Mouse (Mus musculus) myocyte (in vitro differentiated cells): ENCODE measurements around the gene Krt33b. TPM values are rescaled to one million over a fixed set of nuclear protein-coding genes. Genes with fewer than 3 reads are reported as not detected.

Source experiments
- H3K27me3 ChIP-seq: one replicate; pipeline ENCODE4 v1.6.1; 2011; ENCODE audit not compliant: control insufficient read depth, insufficient read depth, insufficient read length
- H3K36me3 ChIP-seq: one replicate; pipeline ENCODE4 v1.6.1; 2011; ENCODE audit not compliant: control insufficient read depth, insufficient read depth
- H3K4me2 ChIP-seq: one replicate; pipeline ENCODE4 v1.6.1; 2011; ENCODE audit warnings: low read depth, control low read depth
- H3K4me3 ChIP-seq: one replicate; pipeline ENCODE4 v1.5.1; 2011; ENCODE audit warnings: mild to moderate bottlenecking, control low read depth, moderate library complexity
- H3K79me2 ChIP-seq: one replicate; pipeline ENCODE4 v1.6.1; 2011; ENCODE audit not compliant: control insufficient read depth, insufficient read depth
- H3ac ChIP-seq: one replicate; pipeline ENCODE4 v1.6.1; 2011; ENCODE audit not compliant: control insufficient read depth, insufficient read length
- CEBPB ChIP-seq: IDR thresholded peaks from 2 replicates; pipeline ENCODE4 v1.6.1; 2011; ENCODE audit warnings: mild to moderate bottlenecking, moderate library complexity; ENCODE audit not compliant: poor library complexity, insufficient read depth, severe bottlenecking
- E2F4 ChIP-seq: IDR thresholded peaks from one replicate; pipeline ENCODE4 v1.6.1; 2011; ENCODE audit warnings: mild to moderate bottlenecking, control low read depth, moderate library complexity; ENCODE audit not compliant: insufficient read depth
- MAX ChIP-seq: IDR thresholded peaks from one replicate; pipeline ENCODE4 v1.6.1; 2011; ENCODE audit warnings: low read depth, mild to moderate bottlenecking, control low read depth
- MYOD1 ChIP-seq, 3 experiments: IDR thresholded peaks; one replicate each; pipeline ENCODE4 v1.6.1; 2011; ENCODE audit warnings: control low read depth in 2 of 3, low read depth in 2 of 3, mild to moderate bottlenecking in 2 of 3, moderate library complexity in 1 of 3; ENCODE audit not compliant: insufficient read length in 2 of 3, control insufficient read depth in 1 of 3
- MYOG ChIP-seq, 3 experiments: IDR thresholded peaks; one replicate each; pipeline ENCODE4 v1.6.1; 2011; ENCODE audit warnings: control low read depth in 2 of 3, low read depth in 2 of 3, mild to moderate bottlenecking in 2 of 3; ENCODE audit not compliant: insufficient read length in 2 of 3, control insufficient read depth in 1 of 3, insufficient read depth in 1 of 3
- POLR2A ChIP-seq: IDR thresholded peaks from one replicate; pipeline ENCODE4 v1.6.1; 2011; ENCODE audit warnings: low read depth, mild to moderate bottlenecking, control low read depth, moderate library complexity; ENCODE audit not compliant: insufficient read length
- POLR2AphosphoS2 ChIP-seq: IDR thresholded peaks from one replicate; pipeline ENCODE4 v1.6.1; 2011; ENCODE audit warnings: low read depth, control low read depth; ENCODE audit not compliant: insufficient read length
- REST ChIP-seq: IDR thresholded peaks from one replicate; pipeline ENCODE4 v1.6.1; 2011; ENCODE audit warnings: mild to moderate bottlenecking, control low read depth, moderate library complexity; ENCODE audit not compliant: insufficient read depth, insufficient read length
- SRF ChIP-seq: IDR thresholded peaks from one replicate; pipeline ENCODE4 v1.6.1; 2011; ENCODE audit warnings: low read depth; ENCODE audit not compliant: control insufficient read depth, insufficient read length
- TCF12 ChIP-seq: IDR thresholded peaks from one replicate; pipeline ENCODE4 v1.6.1; 2011; ENCODE audit warnings: mild to moderate bottlenecking, control low read depth; ENCODE audit not compliant: poor library complexity, insufficient read depth, severe bottlenecking
- TCF3 ChIP-seq: IDR thresholded peaks from one replicate; pipeline ENCODE4 v1.6.1; 2011; ENCODE audit warnings: low read depth, control low read depth; ENCODE audit not compliant: insufficient read length
- USF1 ChIP-seq: IDR thresholded peaks from one replicate; pipeline ENCODE4 v1.6.1; 2011; ENCODE audit warnings: low read depth, mild to moderate bottlenecking, control low read depth, moderate library complexity
- polyA plus RNA-seq: library from polyadenylated mRNA; unstranded; fragments of >200 nt; fragmentation: generic; extraction: Trizol; gene quantifications from one replicate; pipeline ENCODE4 v1.2.1, GENCODE M21; 2012; ENCODE audit warnings: missing spikeins

The Krt33b gene
- polyA plus RNA-seq, 1 experiment, result 0.06 TPM

GRCm38 (mm10) chr11:100058875-100059274 is 29.2 kb upstream of the Krt33b start:
- Histone ChIP-seq H3ac (no peak overlapping the region), H3K4me3 (no peak overlapping the region), H3K27me3 (no peaks in the 10 kb centered on the region), H3K79me2 (no peaks in the 10 kb centered on the region), H3K36me3 (no peaks in the 10 kb centered on the region), H3K4me2 (no peak overlapping the region)
- TF ChIP-seq MAX (no peak), POLR2A (no peak), CEBPB (no peak), TCF12 (no peak), POLR2AphosphoS2 (no peak), MYOD1 (IDR thresholded peaks at IDR 0.05; ENCODE audit: control insufficient read depth in 1 of 3, insufficient read length in 2 of 3, low read depth in 2 of 3) (no peak)

GRCm38 (mm10) chr11:100055686-100056655 is 26.3 kb upstream of the Krt33b start:
- TF ChIP-seq MYOG (IDR thresholded peaks at IDR 0.05; ENCODE audit: control insufficient read depth in 1 of 3, insufficient read depth in 1 of 3, insufficient read length in 2 of 3, low read depth in 2 of 3) (peak; percentile 40 to 91 (median 88)), REST (no peak), USF1 (no peak), POLR2A (no peak), TCF12 (peak; percentile 65), TCF3 (no peak), SRF (peak; percentile 82), MYOD1 (IDR thresholded peaks at IDR 0.05; ENCODE audit: control insufficient read depth in 1 of 3, insufficient read length in 2 of 3, low read depth in 2 of 3) (peak; percentile 14 to 86 (median 71))
- Histone ChIP-seq H3K36me3 (no peaks in the 10 kb centered on the region), H3K4me3 (no peak overlapping the region)

GRCm38 (mm10) chr11:100050451-100050850 is 20.8 kb upstream of the Krt33b start, which contains the start of gene Krt31:
Gene Krt31 (minus strand): TSS chr11:100050551.
- H3K36me3 ChIP-seq, result no peaks in the 10 kb centered on the region
- no peaks in the 10 kb centered on the region for H3K27me3 ChIP-seq
- no peak within 1 kb of the TSS for H3K4me2 ChIP-seq
- no peak within 1 kb of the TSS for H3ac ChIP-seq
- TF ChIP-seq USF1 (no peak), CEBPB (no peak), MAX (no peak), SRF (no peak), REST (no peak), MYOG (IDR thresholded peaks at IDR 0.05; ENCODE audit: control insufficient read depth in 1 of 3, insufficient read depth in 1 of 3, insufficient read length in 2 of 3, low read depth in 2 of 3) (no peak), TCF12 (no peak), MYOD1 (IDR thresholded peaks at IDR 0.05; ENCODE audit: control insufficient read depth in 1 of 3, insufficient read length in 2 of 3, low read depth in 2 of 3) (no peak), E2F4 (no peak), TCF3 (no peak), POLR2A (no peak)
- no peak within 1 kb of the TSS for H3K4me3 ChIP-seq
- H3K79me2 ChIP-seq, result no peaks in the 10 kb centered on the region

More at GRCm38 (mm10) chr11:100055686-100056655, 26.3 kb upstream of the Krt33b start:
- no peaks in the 10 kb centered on the region for H3K79me2 ChIP-seq
- no peaks in the 10 kb centered on the region for H3K27me3 ChIP-seq
- no peak overlapping the region for H3ac ChIP-seq
- peak overlapping the region; percentile 73 for H3K4me2 ChIP-seq

GRCm38 (mm10) chr11:100047193-100047592 is 17.5 kb upstream of the Krt33b start:
- no peak overlapping the region for H3K4me3 ChIP-seq
- H3ac ChIP-seq, result no peak overlapping the region
- TF ChIP-seq SRF, result no peak
- TF ChIP-seq POLR2A, result no peak
- TF ChIP-seq POLR2AphosphoS2, result no peak
- no peak for TF ChIP-seq TCF12
- no peak for TF ChIP-seq USF1
- TF ChIP-seq E2F4, result no peak
- TF ChIP-seq MAX, result no peak
- TF ChIP-seq MYOD1 (IDR thresholded peaks at IDR 0.05; ENCODE audit: control insufficient read depth in 1 of 3, insufficient read length in 2 of 3, low read depth in 2 of 3), result no peak
- no peak for TF ChIP-seq REST
- no peak for TF ChIP-seq MYOG (IDR thresholded peaks at IDR 0.05; ENCODE audit: control insufficient read depth in 1 of 3, insufficient read depth in 1 of 3, insufficient read length in 2 of 3, low read depth in 2 of 3)
- no peak for TF ChIP-seq TCF3
- no peak for TF ChIP-seq CEBPB
- H3K36me3 ChIP-seq, result no peaks in the 10 kb centered on the region
- H3K79me2 ChIP-seq, result no peaks in the 10 kb centered on the region
- no peaks in the 10 kb centered on the region for H3K27me3 ChIP-seq
- H3K4me2 ChIP-seq, result no peak overlapping the region

GRCm38 (mm10) chr11:100046303-100046866 is 16.7 kb upstream of the Krt33b start:
- no peak for TF ChIP-seq POLR2A
- TF ChIP-seq USF1, result no peak
- no peak for TF ChIP-seq CEBPB
- no peak for TF ChIP-seq MAX
- TF ChIP-seq REST, result no peak
- TF ChIP-seq SRF, result no peak
- no peak for TF ChIP-seq E2F4
- TF ChIP-seq MYOG (IDR thresholded peaks at IDR 0.05; ENCODE audit: control insufficient read depth in 1 of 3, insufficient read depth in 1 of 3, insufficient read length in 2 of 3, low read depth in 2 of 3), result peak; percentile 77 to 93 (median 93)
- peak; percentile 65 to 97 (median 85) for TF ChIP-seq MYOD1 (IDR thresholded peaks at IDR 0.05; ENCODE audit: control insufficient read depth in 1 of 3, insufficient read length in 2 of 3, low read depth in 2 of 3)
- peak; percentile 70 for TF ChIP-seq TCF3
- no peak for TF ChIP-seq POLR2AphosphoS2
- no peak for TF ChIP-seq TCF12
- H3K4me3 ChIP-seq, result no peak overlapping the region
- H3K27me3 ChIP-seq, result no peaks in the 10 kb centered on the region
- peak overlapping the region; percentile 33 for H3K4me2 ChIP-seq
- H3K79me2 ChIP-seq, result no peaks in the 10 kb centered on the region
- no peaks in the 10 kb centered on the region for H3K36me3 ChIP-seq
- H3ac ChIP-seq, result no peak overlapping the region
